Mouse (Mus musculus): ENCODE results near the gene Sstr3. TPM values are rescaled to one million over a fixed set of nuclear protein-coding genes. Genes with fewer than 3 reads are reported as not detected.

The Sstr3 gene
- polyA plus RNA-seq, 1 experiment from 2014 or later: 0.44 TPM

- no peak overlapping the region for H3K4me3 ChIP-seq (replicated peaks)
- H3K36me3 ChIP-seq: no peaks in the 10 kb centered on the region
- H3K9ac ChIP-seq: no peak overlapping the region
- no peaks in the 10 kb centered on the region for H3K9me3 ChIP-seq
- no peak overlapping the region for H3K4me2 ChIP-seq
- ATAC-seq (ENCODE audit: insufficient read depth, low FRiP score, low read depth): no peak
- peaks cover 12% of the 10 kb centered on the region for H3K4me1 ChIP-seq
- WGBS: 63% methylated on average over 4 of the region's 4 CpGs
- H3K27ac ChIP-seq: no peak overlapping the region
- no peaks in the 10 kb centered on the region for H3K27me3 ChIP-seq (replicated peaks)
Measured at GRCm38 (mm10) chr15:78576284-78576810, 31.9 kb upstream of the Sstr3 start.

GRCm38 (mm10) chr15:78572658-78573397 is 28.3 kb upstream of the Sstr3 start, which contains the start of gene Rac2:
Rac2 (minus strand) TSS chr15:78572783.
- no peak within 1 kb of the TSS for H3K27ac ChIP-seq
- no peaks in the 10 kb centered on the region for H3K4me1 ChIP-seq
- peak; percentile 32 for ATAC-seq (ENCODE audit: insufficient read depth, low FRiP score, low read depth)
- no peak within 1 kb of the TSS for H3K4me2 ChIP-seq
- H3K36me3 ChIP-seq: no peaks in the 10 kb centered on the region
- no peaks in the 10 kb centered on the region for H3K27me3 ChIP-seq (replicated peaks)
- H3K9ac ChIP-seq: no peak within 1 kb of the TSS
- no peaks in the 10 kb centered on the region for H3K9me3 ChIP-seq
- peak within 1 kb of the TSS; percentile 15 for H3K4me3 ChIP-seq (replicated peaks)
- WGBS: 67% methylated on average over 8 of the region's 8 CpGs

GRCm38 (mm10) chr15:78572270-78572600 is 27.8 kb upstream of the Sstr3 start:
- Histone ChIP-seq H3K27me3 (replicated peaks) (no peaks in the 10 kb centered on the region), H3K9ac (no peak overlapping the region), H3K4me2 (no peak overlapping the region), H3K4me1 (no peaks in the 10 kb centered on the region), H3K9me3 (no peaks in the 10 kb centered on the region), H3K27ac (no peak overlapping the region), H3K4me3 (replicated peaks) (peak overlapping the region; percentile 15), H3K36me3 (no peaks in the 10 kb centered on the region)
- WGBS: 76% methylated on average over 5 of the region's 5 CpGs
- no peak; the same call in 1 of the 2 replicates for ATAC-seq (ENCODE audit: insufficient read depth, low FRiP score, low read depth)

- Histone ChIP-seq H3K27ac (no peak overlapping the region), H3K36me3 (no peaks in the 10 kb centered on the region), H3K4me1 (no peaks in the 10 kb centered on the region), H3K9ac (no peak overlapping the region), H3K27me3 (replicated peaks) (no peaks in the 10 kb centered on the region), H3K4me3 (replicated peaks) (peak overlapping the region; percentile 15), H3K4me2 (no peak overlapping the region), H3K9me3 (no peaks in the 10 kb centered on the region)
- 41% methylated on average over 16 of the region's 16 CpGs for WGBS
- peak; percentile 77 for ATAC-seq (ENCODE audit: insufficient read depth, low FRiP score, low read depth)
Measured at GRCm38 (mm10) chr15:78571554-78572269, 27.2 kb upstream of the Sstr3 start.

GRCm38 (mm10) chr15:78570170-78570569 is 25.7 kb upstream of the Sstr3 start:
- no peak for ATAC-seq (ENCODE audit: insufficient read depth, low FRiP score, low read depth)
- Histone ChIP-seq H3K4me3 (replicated peaks) (no peak overlapping the region), H3K9ac (no peak overlapping the region), H3K4me2 (no peak overlapping the region), H3K27me3 (replicated peaks) (no peaks in the 10 kb centered on the region), H3K4me1 (no peaks in the 10 kb centered on the region), H3K9me3 (no peaks in the 10 kb centered on the region), H3K27ac (no peak overlapping the region), H3K36me3 (no peaks in the 10 kb centered on the region)
- WGBS: 97% methylated on average over 5 of the region's 5 CpGs

GRCm38 (mm10) chr15:78567608-78568120 is 23.2 kb upstream of the Sstr3 start:
- no peaks in the 10 kb centered on the region for H3K4me1 ChIP-seq
- no peaks in the 10 kb centered on the region for H3K36me3 ChIP-seq
- H3K27me3 ChIP-seq (replicated peaks): no peaks in the 10 kb centered on the region
- H3K27ac ChIP-seq: no peak overlapping the region
- WGBS: 63% methylated on average over 9 of the region's 9 CpGs
- no peak overlapping the region for H3K4me3 ChIP-seq (replicated peaks)
- ATAC-seq (ENCODE audit: insufficient read depth, low FRiP score, low read depth): no peak
- H3K9ac ChIP-seq: no peak overlapping the region
- H3K9me3 ChIP-seq: no peaks in the 10 kb centered on the region
- H3K4me2 ChIP-seq: no peak overlapping the region

GRCm38 (mm10) chr15:78564764-78565435 is 20.4 kb upstream of the Sstr3 start:
- ATAC-seq (ENCODE audit: insufficient read depth, low FRiP score, low read depth): 0 out of 2 replicates have a peak, but pooled peaks have one; percentile 51
- Histone ChIP-seq H3K36me3 (no peaks in the 10 kb centered on the region), H3K9me3 (no peaks in the 10 kb centered on the region), H3K4me3 (replicated peaks) (no peak overlapping the region), H3K9ac (no peak overlapping the region), H3K4me1 (no peaks in the 10 kb centered on the region), H3K27ac (no peak overlapping the region), H3K27me3 (replicated peaks) (no peaks in the 10 kb centered on the region), H3K4me2 (no peak overlapping the region)
- 67% methylated on average over 11 of the region's 11 CpGs for WGBS

- ATAC-seq (ENCODE audit: insufficient read depth, low FRiP score, low read depth): no peak
- Histone ChIP-seq H3K27me3 (replicated peaks) (no peaks in the 10 kb centered on the region), H3K4me3 (replicated peaks) (no peak overlapping the region), H3K9ac (no peak overlapping the region), H3K27ac (no peak overlapping the region), H3K9me3 (no peaks in the 10 kb centered on the region), H3K4me1 (no peaks in the 10 kb centered on the region), H3K36me3 (no peaks in the 10 kb centered on the region), H3K4me2 (no peak overlapping the region)
- 66% methylated on average over 5 of the region's 5 CpGs for WGBS
Measured at GRCm38 (mm10) chr15:78563937-78564336, 19.5 kb upstream of the Sstr3 start.

GRCm38 (mm10) chr15:78563344-78563743 is 18.9 kb upstream of the Sstr3 start:
- Histone ChIP-seq H3K36me3 (no peaks in the 10 kb centered on the region), H3K9ac (no peak overlapping the region), H3K27me3 (replicated peaks) (no peaks in the 10 kb centered on the region), H3K9me3 (no peaks in the 10 kb centered on the region), H3K27ac (no peak overlapping the region), H3K4me1 (no peaks in the 10 kb centered on the region), H3K4me3 (replicated peaks) (no peak overlapping the region), H3K4me2 (no peak overlapping the region)
- WGBS: 92% methylated on average over 3 of the region's 3 CpGs
- no peak for ATAC-seq (ENCODE audit: insufficient read depth, low FRiP score, low read depth)

- Histone ChIP-seq H3K27me3 (replicated peaks) (no peaks in the 10 kb centered on the region), H3K4me3 (replicated peaks) (no peak overlapping the region), H3K4me2 (no peak overlapping the region), H3K4me1 (no peaks in the 10 kb centered on the region), H3K36me3 (no peaks in the 10 kb centered on the region), H3K9ac (no peak overlapping the region), H3K9me3 (no peaks in the 10 kb centered on the region), H3K27ac (no peak overlapping the region)
- 54% methylated on average over 11 of the region's 11 CpGs for WGBS
- no peak for ATAC-seq (ENCODE audit: insufficient read depth, low FRiP score, low read depth)
Measured at GRCm38 (mm10) chr15:78559141-78559979, 14.9 kb upstream of the Sstr3 start.
